Mouse (Mus musculus) MEL (cell line): ENCODE results near the gene Aire. TPM values are rescaled to one million over a fixed set of nuclear protein-coding genes. Genes with fewer than 3 reads are reported as not detected.

ENCODE experiments used
- DNase-seq: peaks from one replicate; pipeline ENCODE4 v3.0.0; 2011; ENCODE audit warnings: low read depth, low spot score
- H3K27ac ChIP-seq: 2 replicates; pipeline ENCODE4 v1.5.1; 2012; ENCODE audit warnings: low read depth, mild to moderate bottlenecking, control low read depth, low read length, moderate library complexity; ENCODE audit not compliant: control insufficient read depth
- H3K27me3 ChIP-seq, 2 experiments: fragments of 150-350 bp in 1 of 2; sonication (generic) in 1 of 2; 2 replicates each; pipeline ENCODE4 v1.6.1; 2012; ENCODE audit warnings: low read length in 2 of 2, mild to moderate bottlenecking in 2 of 2, improper control_type of control experiment in 1 of 2, moderate library complexity in 1 of 2; ENCODE audit not compliant: insufficient read depth in 2 of 2, control insufficient read depth in 1 of 2
- H3K36me3 ChIP-seq, 2 experiments: 2 replicates each; pipeline ENCODE4 v1.6.1; 2012 to 2014; ENCODE audit warnings: low read length in 2 of 2, improper control_type of control experiment in 1 of 2, inconsistent platforms in 1 of 2, mild to moderate bottlenecking in 1 of 2; ENCODE audit not compliant: insufficient read depth in 2 of 2, control insufficient read depth in 1 of 2
- H3K4me1 ChIP-seq, 2 experiments: fragments of 150-350 bp in 1 of 2; sonication (generic) in 1 of 2; 2 replicates each; pipeline ENCODE4 v1.6.1; 2012; ENCODE audit warnings: low read length in 2 of 2, improper control_type of control experiment in 1 of 2, mild to moderate bottlenecking in 1 of 2; ENCODE audit not compliant: insufficient read depth in 2 of 2, control insufficient read depth in 1 of 2
- H3K4me3 ChIP-seq, 2 experiments: fragments of 150-350 bp in 1 of 2; sonication (generic) in 1 of 2; 2 replicates each; pipeline ENCODE4 v1.5.1; 2012; ENCODE audit warnings: low read depth in 2 of 2, low read length in 2 of 2, mild to moderate bottlenecking in 2 of 2, moderate library complexity in 2 of 2, control low read depth in 1 of 2, improper control_type of control experiment in 1 of 2; ENCODE audit not compliant: control insufficient read depth in 1 of 2, insufficient read depth in 1 of 2
- H3K79me2 ChIP-seq: 2 replicates; pipeline ENCODE4 v1.6.1; 2012; ENCODE audit warnings: mild to moderate bottlenecking, low read length, moderate library complexity; ENCODE audit not compliant: control insufficient read depth, poor library complexity, insufficient read depth
- H3K9ac ChIP-seq: 2 replicates; pipeline ENCODE4 v1.6.1; 2012; ENCODE audit warnings: low read depth, mild to moderate bottlenecking, control low read depth, low read length, moderate library complexity; ENCODE audit not compliant: control insufficient read depth, poor library complexity, severe bottlenecking
- H3K9me3 ChIP-seq: fragments of 150-350 bp; sonication (generic); replicated peaks from 2 replicates; pipeline ENCODE4 v1.6.1; 2012; ENCODE audit warnings: mild to moderate bottlenecking, low read length, improper control_type of control experiment, moderate library complexity; ENCODE audit not compliant: insufficient read depth
- BHLHE40 ChIP-seq: IDR thresholded peaks from 2 replicates; pipeline ENCODE4 v1.6.1; 2012; ENCODE audit warnings: low read depth, mild to moderate bottlenecking, inconsistent platforms, low read length, improper control_type of control experiment, borderline replicate concordance
- E2F4 ChIP-seq: IDR thresholded peaks from 2 replicates; pipeline ENCODE4 v1.6.1; 2011; ENCODE audit warnings: low read depth, low read length, improper control_type of control experiment, borderline replicate concordance
- ELF1 ChIP-seq: IDR thresholded peaks from 2 replicates; pipeline ENCODE4 v1.6.1; 2014; ENCODE audit warnings: low read depth, mild to moderate bottlenecking, inconsistent platforms, low read length, improper control_type of control experiment, moderate library complexity
- EP300 ChIP-seq, 2 experiments: IDR thresholded peaks; 2 replicates each; pipeline ENCODE4 v1.6.1; 2011; ENCODE audit warnings: improper control_type of control experiment in 2 of 2, low read length in 2 of 2, low read depth in 1 of 2, mild to moderate bottlenecking in 1 of 2
- GABPA ChIP-seq: IDR thresholded peaks from 2 replicates; pipeline ENCODE4 v1.6.1; 2012; ENCODE audit warnings: low read depth, mild to moderate bottlenecking, inconsistent platforms, low read length, improper control_type of control experiment, moderate library complexity
- JUND ChIP-seq: IDR thresholded peaks from 2 replicates; pipeline ENCODE4 v1.6.1; 2011; ENCODE audit warnings: low read depth, mild to moderate bottlenecking, improper control_type of control experiment, low read length
- MAFK ChIP-seq: IDR thresholded peaks from 2 replicates; pipeline ENCODE4 v1.6.1; 2011; ENCODE audit warnings: low read depth, mild to moderate bottlenecking, low read length, improper control_type of control experiment, borderline replicate concordance
- MAX ChIP-seq: IDR thresholded peaks from 2 replicates; pipeline ENCODE4 v1.6.1; 2011; ENCODE audit warnings: low read length, improper control_type of control experiment
- MAZ ChIP-seq: IDR thresholded peaks from 2 replicates; pipeline ENCODE4 v1.6.1; 2012; ENCODE audit warnings: low read depth, mild to moderate bottlenecking, inconsistent platforms, low read length, improper control_type of control experiment
- MEF2A ChIP-seq: IDR thresholded peaks from 2 replicates; pipeline ENCODE4 v1.6.1; 2014; ENCODE audit warnings: low read depth, mild to moderate bottlenecking, inconsistent platforms, low read length, improper control_type of control experiment; ENCODE audit not compliant: poor library complexity, insufficient replicate concordance, severe bottlenecking; ENCODE audit errors: extremely low read depth
- MXI1 ChIP-seq: IDR thresholded peaks from 2 replicates; pipeline ENCODE4 v1.6.1; 2011; ENCODE audit warnings: mild to moderate bottlenecking, low read depth, low read length, improper control_type of control experiment
- MYB ChIP-seq: IDR thresholded peaks from 2 replicates; pipeline ENCODE4 v1.6.1; 2011; ENCODE audit warnings: mild to moderate bottlenecking, low read depth, low read length, improper control_type of control experiment
- NELFE ChIP-seq: IDR thresholded peaks from 2 replicates; pipeline ENCODE4 v1.6.1; 2011; ENCODE audit warnings: low read depth, low read length, improper control_type of control experiment
- POLR2AphosphoS2 ChIP-seq: IDR thresholded peaks from 2 replicates; pipeline ENCODE4 v1.6.1; 2011; ENCODE audit warnings: low read length, improper control_type of control experiment
- POLR2AphosphoS5 ChIP-seq: IDR thresholded peaks from 2 replicates; pipeline ENCODE4 v1.6.1; 2012; ENCODE audit warnings: low read depth, borderline replicate concordance, mild to moderate bottlenecking, inconsistent platforms, low read length, moderate library complexity, mixed read lengths
- SIN3A ChIP-seq: IDR thresholded peaks from 2 replicates; pipeline ENCODE4 v1.6.1; 2012; ENCODE audit warnings: low read length, improper control_type of control experiment, inconsistent platforms
- TAL1 ChIP-seq: IDR thresholded peaks from 2 replicates; pipeline ENCODE4 v1.6.1; 2012; ENCODE audit warnings: mild to moderate bottlenecking, inconsistent platforms, low read length, moderate library complexity, mixed read lengths
- USF1 ChIP-seq: IDR thresholded peaks from 2 replicates; pipeline ENCODE4 v1.6.1; 2014; ENCODE audit warnings: low read depth, mild to moderate bottlenecking, inconsistent platforms, low read length, improper control_type of control experiment, moderate library complexity
- USF2 ChIP-seq, 2 experiments: IDR thresholded peaks; 2 replicates each; pipeline ENCODE4 v1.6.1; 2011 to 2012; ENCODE audit warnings: improper control_type of control experiment in 2 of 2, low read length in 2 of 2, borderline replicate concordance in 1 of 2, inconsistent platforms in 1 of 2, low read depth in 1 of 2, mild to moderate bottlenecking in 1 of 2; ENCODE audit not compliant: insufficient read depth in 1 of 2
- ZC3H11A ChIP-seq: IDR thresholded peaks from 2 replicates; pipeline ENCODE4 v1.6.1; 2012; ENCODE audit warnings: low read depth, mild to moderate bottlenecking, inconsistent platforms, low read length, improper control_type of control experiment
- ZNF384 ChIP-seq: IDR thresholded peaks from 2 replicates; pipeline ENCODE4 v1.6.1; 2012; ENCODE audit warnings: low read depth, mild to moderate bottlenecking, inconsistent platforms, low read length, improper control_type of control experiment
- polyA plus RNA-seq, 2 experiments: library from polyadenylated mRNA; stranded (reverse) in 1 of 2; unstranded in 1 of 2; fragments of >175 nt in 1 of 2; fragments of >200 nt in 1 of 2; gene quantifications; 2 replicates each; pipeline versions ENCODE4 v1.2.1 to v1.2.4; 2012; ENCODE audit warnings: low replicate concordance in 2 of 2, low read depth in 1 of 2; ENCODE audit not compliant: insufficient read length in 2 of 2, insufficient read depth in 1 of 2, missing spikeins in 1 of 2
- total RNA-seq: library from RNA; depleted of rRNA; stranded (reverse); fragments of 300-350 nt; gene quantifications from 2 replicates; pipeline ENCODE4 v1.2.3, GENCODE M21; 2012

Gene Aire
- total and polyA plus RNA-seq, 3 experiments, result 0.17 TPM; not detected in 2

- Histone ChIP-seq H3K36me3 (no peaks in the 10 kb centered on the region), H3K27ac (no peak overlapping the region), H3K4me1 (no peaks in the 10 kb centered on the region), H3K4me3 (no peak overlapping the region), H3K27me3 (peaks cover 0 to 3% of the 10 kb centered on the region in 2 experiments; a peak in 2 of 4 replicates), H3K9me3 (no peaks in the 10 kb centered on the region), H3K9ac (no peak overlapping the region), H3K79me2 (no peaks in the 10 kb centered on the region)
- DNase-seq, result no peak
- TF ChIP-seq MAZ, result no peak
Measured at GRCm38 (mm10) chr10:78086444-78087061, 43.1 kb upstream of the Aire start.

- Histone ChIP-seq H3K9me3 (no peaks in the 10 kb centered on the region), H3K79me2 (no peaks in the 10 kb centered on the region), H3K4me1 (no peaks in the 10 kb centered on the region), H3K36me3 (no peaks in the 10 kb centered on the region), H3K27me3 (peaks cover 1 to 3% of the 10 kb centered on the region in 2 experiments; a peak in 3 of 4 replicates), H3K4me3 (no peak overlapping the region), H3K9ac (no peak overlapping the region), H3K27ac (no peak overlapping the region)
- TF ChIP-seq MAX (no peak), MEF2A (no peak), POLR2AphosphoS2 (no peak), ZC3H11A (no peak), JUND (no peak), NELFE (no peak), EP300 (IDR thresholded peaks at IDR 0.05; ENCODE audit: low read depth in 1 of 2, low read length in 2 of 2) (no peak), POLR2AphosphoS5 (no peak), MXI1 (no peak), GABPA (no peak), USF2 (IDR thresholded peaks at IDR 0.05; ENCODE audit: borderline replicate concordance in 1 of 2, insufficient read depth in 1 of 2, low read depth in 1 of 2, low read length in 2 of 2) (no peak), SIN3A (no peak), ZNF384 (no peak), BHLHE40 (no peak), MAFK (no peak), TAL1 (no peak), MYB (no peak), ELF1 (no peak), USF1 (no peak), E2F4 (no peak)
- DNase-seq, result no peak
Measured at GRCm38 (mm10) chr10:78085711-78086110, 42.3 kb upstream of the Aire start.
